Mouse (Mus musculus) midbrain, embryonic 13.5 days (tissue): Measurements from ENCODE around the gene Hsf4. TPM values are rescaled to one million over a fixed set of nuclear protein-coding genes. Genes with fewer than 3 reads are reported as not detected.

Experiments used
- ATAC-seq: fragments of 200-750 bp; cut with Nextera tagmentation; 2 replicates; pipeline ENCODE4 v1.8.0; 2017; ENCODE audit warnings: mild to moderate bottlenecking, moderate TSS enrichment, moderate library complexity
- H3K27ac ChIP-seq: fragments of 300-500 bp; sonication (generic); 2 replicates; pipeline ENCODE4 v1.5.1; 2015; ENCODE audit warnings: inconsistent platforms, mild to moderate bottlenecking, moderate library complexity
- H3K27me3 ChIP-seq: fragments of 300-500 bp; sonication (generic); 2 replicates; pipeline ENCODE4 v1.6.1; 2015; ENCODE audit warnings: mild to moderate bottlenecking, inconsistent platforms
- H3K36me3 ChIP-seq: fragments of 300-500 bp; sonication (generic); 2 replicates; pipeline ENCODE4 v1.6.1; 2015; ENCODE audit warnings: mild to moderate bottlenecking, inconsistent platforms
- H3K4me1 ChIP-seq: fragments of 300-500 bp; sonication (generic); replicated peaks from 2 replicates; pipeline ENCODE4 v1.6.1; 2015; ENCODE audit warnings: inconsistent platforms
- H3K4me2 ChIP-seq: fragments of 300-500 bp; sonication (generic); replicated peaks from 2 replicates; pipeline ENCODE4 v1.6.1; 2015; ENCODE audit warnings: moderate library complexity, mild to moderate bottlenecking, inconsistent platforms
- H3K4me3 ChIP-seq: fragments of 300-500 bp; sonication (generic); replicated peaks from 2 replicates; pipeline ENCODE4 v1.5.1; 2015; ENCODE audit warnings: mild to moderate bottlenecking, inconsistent platforms
- H3K9ac ChIP-seq: fragments of 300-500 bp; sonication (generic); replicated peaks from 2 replicates; pipeline ENCODE4 v1.6.1; 2015; ENCODE audit warnings: mild to moderate bottlenecking, inconsistent platforms
- H3K9me3 ChIP-seq: fragments of 300-500 bp; sonication (generic); 2 replicates; pipeline ENCODE4 v1.6.1; 2016; ENCODE audit warnings: mild to moderate bottlenecking, inconsistent platforms
- WGBS: fragments of 180-500 bp; shearing (Covaris S2); methylation state at CpG from one replicate; pipeline ENCODE4 v1.1.7; 2015; 5-methylcytosine and 5-hydroxymethylcytosine counted together
- polyA plus RNA-seq: library from polyadenylated mRNA; unstranded; fragments of >200 nt; fragmentation: Nextera tagmentation; extraction: Ambion mirVana; gene quantifications from 2 replicates; pipeline ENCODE4 v1.2.1, GENCODE M21; 2015

Gene Hsf4
- polyA plus RNA-seq, 1 experiment from 2014 or later: 0.38 TPM

DNA sequence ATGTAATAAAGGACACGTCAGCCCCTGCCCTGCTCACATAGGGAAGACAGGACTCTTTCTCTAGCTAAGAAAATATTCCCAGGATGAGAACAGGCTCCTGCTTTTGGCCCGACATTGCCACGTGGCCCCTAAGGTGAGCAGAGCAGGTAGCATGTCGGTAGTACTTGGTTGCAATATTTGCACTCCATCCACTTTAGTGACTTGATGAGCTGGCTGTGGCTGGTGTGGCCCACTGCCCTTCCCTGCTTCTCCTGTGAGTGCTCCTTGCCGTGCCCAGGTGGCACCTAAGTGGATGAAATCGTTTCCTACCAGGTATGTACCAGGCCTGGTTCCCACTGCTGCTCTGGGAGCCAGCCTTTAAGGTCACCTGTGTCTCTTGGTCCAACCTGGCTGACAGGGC lies 17.6 kb upstream of the Hsf4 start:
- ATAC-seq: no peak
- H3K27ac ChIP-seq: no peak overlapping the region
- H3K9ac ChIP-seq: no peak overlapping the region
- peaks cover 26% of the 10 kb centered on the region for H3K27me3 ChIP-seq
- H3K4me3 ChIP-seq: no peak overlapping the region
- peaks cover 20% of the 10 kb centered on the region for H3K4me1 ChIP-seq
- H3K36me3 ChIP-seq: peaks cover 52% of the 10 kb centered on the region
- WGBS: 91% methylated on average over 6 of the region's 6 CpGs
- H3K9me3 ChIP-seq: no peaks in the 10 kb centered on the region
- H3K4me2 ChIP-seq: no peak overlapping the region

- Histone ChIP-seq H3K27ac (no peak overlapping the region), H3K4me1 (peaks cover 20% of the 10 kb centered on the region), H3K9ac (no peak overlapping the region), H3K9me3 (no peaks in the 10 kb centered on the region), H3K4me2 (no peak overlapping the region), H3K27me3 (peaks cover 34% of the 10 kb centered on the region), H3K36me3 (peaks cover 45% of the 10 kb centered on the region), H3K4me3 (no peak overlapping the region)
- no peak for ATAC-seq
- 91% methylated on average over 10 of the region's 10 CpGs for WGBS
Measured at GRCm38 (mm10) chr8:105252680-105253537, 16.7 kb upstream of the Hsf4 start.

- ATAC-seq: peak; percentile 60
- H3K4me1 ChIP-seq: peaks cover 23% of the 10 kb centered on the region
- H3K9me3 ChIP-seq: no peaks in the 10 kb centered on the region
- WGBS: 27% methylated on average over 20 of the region's 20 CpGs
- peak overlapping the region; percentile 56 for H3K4me3 ChIP-seq
- peak overlapping the region; percentile 95 for H3K4me2 ChIP-seq
- H3K9ac ChIP-seq: no peak overlapping the region; the same call in none of the 2 replicates
- peaks cover 36% of the 10 kb centered on the region for H3K36me3 ChIP-seq
- H3K27me3 ChIP-seq: peaks cover 42% of the 10 kb centered on the region
- no peak overlapping the region for H3K27ac ChIP-seq
Measured at GRCm38 (mm10) chr8:105253766-105254151, 15.8 kb upstream of the Hsf4 start.

GRCm38 (mm10) chr8:105254152-105254965 lies 15.2 kb upstream of the Hsf4 start:
- ATAC-seq: peak; percentile 78
- Histone ChIP-seq H3K4me2 (peak overlapping the region; percentile 95), H3K9me3 (no peaks in the 10 kb centered on the region), H3K36me3 (peaks cover 30% of the 10 kb centered on the region), H3K9ac (peak overlapping the region; percentile 74), H3K4me1 (peaks cover 29% of the 10 kb centered on the region), H3K27ac (no peak overlapping the region), H3K27me3 (peaks cover 48% of the 10 kb centered on the region), H3K4me3 (peak overlapping the region; percentile 56)
- under 1% methylated on average over 74 of the region's 74 CpGs for WGBS

- H3K36me3 ChIP-seq: peaks cover 24% of the 10 kb centered on the region
- no peak; the same call in 1 of the 2 replicates for ATAC-seq
- peaks cover 32% of the 10 kb centered on the region for H3K4me1 ChIP-seq
- H3K4me2 ChIP-seq: peak within 1 kb of the TSS; percentile 95
- no peaks in the 10 kb centered on the region for H3K9me3 ChIP-seq
- no peak within 1 kb of the TSS for H3K27ac ChIP-seq
- WGBS: under 1% methylated on average over 14 of the region's 14 CpGs
- H3K27me3 ChIP-seq: peaks cover 54% of the 10 kb centered on the region
- H3K4me3 ChIP-seq: peak within 1 kb of the TSS; percentile 56
- peak within 1 kb of the TSS; percentile 74 for H3K9ac ChIP-seq
Measured at GRCm38 (mm10) chr8:105254966-105255350, 14.6 kb upstream of the Hsf4 start, which contains the start of gene B3gnt9. Gene B3gnt9, minus strand, starts transcription at chr8:105255153.

DNA sequence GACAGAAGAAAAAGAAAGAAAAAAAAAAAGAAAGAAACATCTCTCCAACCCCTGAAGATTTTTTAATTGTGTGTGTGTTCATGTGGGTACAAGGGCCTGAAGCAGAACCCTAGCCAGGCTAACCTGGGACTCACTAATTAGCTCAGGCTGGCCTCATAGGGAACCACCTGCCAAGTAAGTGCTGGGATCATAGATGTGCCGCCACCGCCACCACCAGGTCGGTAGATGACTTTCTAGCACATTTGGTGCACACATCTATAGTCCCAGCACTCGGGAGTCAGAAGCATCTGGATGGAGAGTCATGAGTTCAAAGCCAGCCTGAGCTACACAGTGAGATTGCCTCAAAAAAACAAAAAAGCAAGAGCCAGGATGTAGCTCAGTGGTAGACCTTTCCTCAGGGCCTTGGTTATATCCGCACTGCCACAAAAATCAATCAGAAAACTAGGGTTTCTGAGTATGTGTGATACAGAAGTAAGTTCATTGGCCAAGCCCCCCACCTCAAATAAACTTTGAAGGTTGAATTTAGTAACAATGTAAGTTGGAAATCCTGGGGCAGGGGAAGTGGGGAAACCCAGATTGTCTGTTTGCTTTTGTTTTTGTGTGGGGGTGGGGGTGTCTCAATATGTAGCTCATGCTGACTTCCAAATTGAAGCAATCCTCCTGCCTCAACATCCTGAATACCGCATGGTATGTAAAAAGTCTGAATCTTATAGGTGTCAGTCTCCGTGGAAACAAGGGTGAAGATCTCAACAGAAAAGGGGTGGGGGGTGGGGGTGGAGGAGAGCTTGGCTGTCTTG lies 12.1 kb upstream of the Hsf4 start:
- Histone ChIP-seq H3K9ac (no peak overlapping the region), H3K27ac (no peak overlapping the region), H3K4me3 (no peak overlapping the region), H3K4me2 (no peak overlapping the region), H3K36me3 (no peaks in the 10 kb centered on the region), H3K9me3 (no peaks in the 10 kb centered on the region), H3K4me1 (peaks cover 32% of the 10 kb centered on the region), H3K27me3 (peaks cover 78% of the 10 kb centered on the region)
- ATAC-seq: no peak
- 64% methylated on average over 7 of the region's 7 CpGs for WGBS

- peak overlapping the region; percentile 49 for H3K9ac ChIP-seq
Measured at GRCm38 (mm10) chr8:105258911-105259720, 10.5 kb upstream of the Hsf4 start.

DNA sequence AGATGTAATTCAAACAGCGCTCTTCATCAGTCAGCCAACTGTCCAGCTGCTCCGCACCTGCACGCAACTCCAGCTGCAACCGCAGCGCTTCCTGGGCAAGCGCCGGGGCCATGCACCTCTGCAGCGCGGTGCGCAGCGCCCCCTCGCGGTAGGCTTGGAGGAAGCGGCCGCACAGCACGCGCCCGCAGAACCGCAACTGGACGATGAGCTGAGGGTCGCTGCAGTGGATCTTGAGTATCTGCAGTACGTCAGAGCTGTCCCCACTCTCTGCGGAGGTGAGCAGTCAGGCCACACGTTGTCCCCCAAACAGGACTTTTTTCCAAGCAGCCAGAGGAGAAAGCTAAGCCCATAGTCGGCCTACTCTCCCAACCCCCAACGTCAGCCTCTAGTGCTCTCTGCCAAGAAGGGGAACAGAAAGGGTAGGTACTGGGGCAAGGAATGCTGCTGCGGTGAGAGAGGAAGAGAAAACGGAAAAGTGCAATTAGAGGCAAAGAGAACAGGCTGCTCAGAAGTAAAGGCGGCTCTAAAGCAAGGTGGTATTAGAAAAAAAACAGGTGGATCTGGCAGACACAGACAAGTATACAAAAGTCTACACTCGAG lies 9.8 kb upstream of the Hsf4 start:
- Histone ChIP-seq H3K9me3 (no peaks in the 10 kb centered on the region), H3K27ac (no peak overlapping the region), H3K27me3 (peaks cover 95% of the 10 kb centered on the region), H3K9ac (peak overlapping the region; percentile 49), H3K4me1 (peaks cover 28% of the 10 kb centered on the region), H3K36me3 (no peaks in the 10 kb centered on the region), H3K4me2 (peak overlapping the region; percentile 66), H3K4me3 (peak overlapping the region; percentile 39)
- ATAC-seq: peak; percentile 68
- WGBS: 3% methylated on average over 30 of the region's 30 CpGs

More at GRCm38 (mm10) chr8:105258911-105259720, 10.5 kb upstream of the Hsf4 start:
- H3K36me3 ChIP-seq: no peaks in the 10 kb centered on the region
- H3K4me1 ChIP-seq: peaks cover 28% of the 10 kb centered on the region
- H3K27ac ChIP-seq: no peak overlapping the region
- peaks cover 91% of the 10 kb centered on the region for H3K27me3 ChIP-seq
- peak overlapping the region; percentile 39 for H3K4me3 ChIP-seq
- WGBS: 2% methylated on average over 55 of the region's 55 CpGs
- no peaks in the 10 kb centered on the region for H3K9me3 ChIP-seq
- H3K4me2 ChIP-seq: peak overlapping the region; percentile 66
- peak; percentile 59 for ATAC-seq

DNA sequence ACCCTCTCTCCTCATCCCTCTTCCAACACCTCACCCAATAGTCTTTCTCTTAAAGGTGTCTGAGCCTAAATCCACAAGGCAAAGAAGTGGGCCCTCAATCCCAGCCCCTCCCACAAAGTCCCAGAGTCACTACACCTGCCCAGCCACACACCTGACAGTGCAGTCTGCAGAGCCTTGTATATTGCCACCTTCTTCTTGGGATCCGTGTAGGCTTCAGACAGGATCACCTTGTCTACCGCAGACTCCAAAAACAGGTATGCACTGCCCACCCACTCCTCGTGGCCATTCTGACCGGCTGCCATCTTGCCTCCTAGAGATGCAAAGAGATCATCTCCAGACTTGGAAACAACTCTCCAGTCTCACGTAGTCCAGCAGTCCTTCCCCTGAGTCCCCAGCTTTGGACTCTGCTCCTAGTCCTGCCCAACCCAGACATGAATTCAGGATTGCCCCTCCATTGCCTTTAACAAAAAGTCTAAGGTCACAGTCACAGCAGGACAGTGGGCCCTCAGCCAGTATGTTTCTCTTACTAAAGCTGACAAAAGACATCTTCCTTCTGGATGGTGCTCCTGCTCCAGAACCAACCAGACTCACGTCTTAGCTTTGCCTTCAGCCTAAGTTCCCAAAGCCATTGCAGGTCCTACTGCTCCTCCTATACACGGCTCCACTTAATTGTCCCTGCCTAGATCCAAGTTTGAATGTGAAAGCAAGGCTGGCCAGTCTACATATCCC lies 9.1 kb upstream of the Hsf4 start:
- 69% methylated on average over 7 of the region's 7 CpGs for WGBS
- H3K9me3 ChIP-seq: no peaks in the 10 kb centered on the region
- H3K9ac ChIP-seq: no peak overlapping the region
- ATAC-seq: no peak
- H3K4me2 ChIP-seq: no peak overlapping the region
- no peak overlapping the region for H3K4me3 ChIP-seq
- H3K4me1 ChIP-seq: peaks cover 26% of the 10 kb centered on the region
- H3K36me3 ChIP-seq: no peaks in the 10 kb centered on the region
- peaks cover 95% of the 10 kb centered on the region for H3K27me3 ChIP-seq
- no peak overlapping the region for H3K27ac ChIP-seq

GRCm38 (mm10) chr8:105261326-105261980 lies 8.1 kb upstream of the Hsf4 start:
- no peaks in the 10 kb centered on the region for H3K36me3 ChIP-seq
- WGBS: 86% methylated on average over 12 of the region's 12 CpGs
- H3K4me3 ChIP-seq: no peak overlapping the region
- no peak for ATAC-seq
- peaks cover 95% of the 10 kb centered on the region for H3K27me3 ChIP-seq
- H3K4me2 ChIP-seq: no peak overlapping the region
- no peak overlapping the region for H3K9ac ChIP-seq
- H3K9me3 ChIP-seq: no peaks in the 10 kb centered on the region; the same call in 1 of the 2 replicates
- no peak overlapping the region for H3K27ac ChIP-seq
- peaks cover 26% of the 10 kb centered on the region for H3K4me1 ChIP-seq
